Mouse (Mus musculus): ENCODE measurements at regions not wholly inside any gene's neighbourhood (a gene's known extent, or its start where the extent isn't known, plus 50 kb on each side); places are given as distances from the start of the nearest gene placed in this dataset.

GRCm38 (mm10) chr6:50808811-50809668, 154.8 kb upstream of the Npvf start:
- H3K27ac ChIP-seq = peak overlapping the region; percentile 34; the same call in 1 of the 2 replicates
- H3K4me1 ChIP-seq = peaks cover 46% of the 10 kb centered on the region
- 10% methylated on average over 24 of the region's 24 CpGs for WGBS
- H3K9me3 ChIP-seq = no peaks in the 10 kb centered on the region
- H3K36me3 ChIP-seq = no peaks in the 10 kb centered on the region
- H3K27me3 ChIP-seq = peaks cover 60% of the 10 kb centered on the region
- peak; percentile 41; the same call in 1 of the 2 replicates for ATAC-seq (ENCODE audit: low FRiP score, low read depth)
- H3K9ac ChIP-seq = peak overlapping the region; percentile 19; the same call in 1 of the 2 replicates
- H3K4me2 ChIP-seq (replicated peaks) = peak overlapping the region; percentile 53
- peak overlapping the region; percentile 12; the same call in 1 of the 2 replicates for H3K4me3 ChIP-seq

- WGBS = 20% methylated on average over 4 of the region's 4 CpGs
- peaks cover 43% of the 10 kb centered on the region for H3K4me1 ChIP-seq
- H3K27ac ChIP-seq = peak overlapping the region; percentile 22; the same call in 1 of the 2 replicates
- ATAC-seq (ENCODE audit: low FRiP score, low read depth) = no peak
- no peaks in the 10 kb centered on the region for H3K9me3 ChIP-seq
- peaks cover 59% of the 10 kb centered on the region for H3K27me3 ChIP-seq
- no peak overlapping the region for H3K4me3 ChIP-seq
- peak overlapping the region; percentile 53 for H3K4me2 ChIP-seq (replicated peaks)
- H3K36me3 ChIP-seq = no peaks in the 10 kb centered on the region
- no peak overlapping the region for H3K9ac ChIP-seq
These were observed 155.4 kb upstream of the Npvf start for GRCm38 (mm10) chr6:50809669-50809983.

DNA sequence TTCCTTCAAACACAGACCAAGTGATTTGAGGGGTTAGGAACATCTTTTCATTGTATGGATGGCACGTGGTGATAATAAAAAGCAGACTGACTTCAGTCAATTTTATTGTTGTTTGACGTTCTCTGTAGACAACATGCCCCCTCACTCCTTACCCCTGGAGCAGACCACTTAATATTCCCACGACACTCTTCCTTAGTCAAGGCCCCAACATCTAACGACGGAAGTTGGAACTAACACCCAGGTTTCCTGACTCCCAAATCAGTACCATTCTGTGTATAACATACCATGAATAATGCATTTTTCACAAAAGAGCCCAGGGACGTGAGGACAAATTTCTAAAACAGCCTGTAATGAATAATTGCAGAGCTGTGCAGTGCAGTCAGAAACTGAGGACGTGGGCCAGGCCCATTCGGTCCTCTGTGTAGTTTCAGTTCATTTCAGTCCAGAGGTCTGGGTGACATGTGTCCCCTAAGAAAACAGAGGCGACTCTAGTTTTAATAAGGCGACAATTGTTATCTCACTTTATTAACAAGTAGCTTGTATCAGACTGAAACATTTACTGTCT, 160.8 kb upstream of the Npvf start:
- WGBS = 43% methylated on average over 10 of the region's 10 CpGs
- no peak overlapping the region for H3K4me3 ChIP-seq
- no peaks in the 10 kb centered on the region for H3K36me3 ChIP-seq
- H3K9me3 ChIP-seq = no peaks in the 10 kb centered on the region
- peaks cover 44% of the 10 kb centered on the region for H3K27me3 ChIP-seq
- ATAC-seq (ENCODE audit: low FRiP score, low read depth) = no peak
- no peak overlapping the region for H3K27ac ChIP-seq
- peaks cover 36% of the 10 kb centered on the region for H3K4me1 ChIP-seq
- H3K4me2 ChIP-seq (replicated peaks) = no peak overlapping the region
- H3K9ac ChIP-seq = no peak overlapping the region

GRCm38 (mm10) chr6:50815579-50815978, 161.3 kb upstream of the Npvf start:
- peaks cover 42% of the 10 kb centered on the region for H3K4me1 ChIP-seq
- no peak overlapping the region for H3K4me2 ChIP-seq (replicated peaks)
- H3K27me3 ChIP-seq = peaks cover 50% of the 10 kb centered on the region
- 61% methylated on average over 8 of the region's 8 CpGs for WGBS
- no peaks in the 10 kb centered on the region for H3K9me3 ChIP-seq
- ATAC-seq (ENCODE audit: low FRiP score, low read depth) = no peak
- H3K4me3 ChIP-seq = no peak overlapping the region
- no peak overlapping the region for H3K9ac ChIP-seq
- H3K27ac ChIP-seq = no peak overlapping the region
- no peaks in the 10 kb centered on the region for H3K36me3 ChIP-seq

DNA sequence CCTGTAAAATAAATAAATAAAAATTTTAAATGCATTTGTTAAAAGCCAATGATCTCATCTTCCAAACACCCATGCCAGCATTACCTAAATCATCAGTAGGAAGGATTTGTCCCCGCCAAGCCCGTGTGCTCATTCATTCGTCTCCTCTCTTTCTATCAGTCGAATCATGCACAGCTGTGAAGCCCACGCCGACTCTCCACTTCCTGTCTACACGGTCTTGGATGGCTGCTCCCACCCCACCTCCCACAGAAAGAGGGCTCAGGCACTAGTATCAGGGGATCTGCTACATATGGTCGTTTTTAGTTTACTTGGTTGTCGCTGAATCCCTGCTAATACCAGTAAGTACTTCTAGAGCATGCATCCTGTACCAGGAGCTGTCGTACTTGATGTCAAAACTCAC, 163.2 kb upstream of the Npvf start:
- ATAC-seq (ENCODE audit: low FRiP score, low read depth) = no peak
- no peaks in the 10 kb centered on the region for H3K36me3 ChIP-seq
- H3K4me3 ChIP-seq = no peak overlapping the region
- WGBS = 70% methylated on average over 10 of the region's 10 CpGs
- no peak overlapping the region for H3K27ac ChIP-seq
- no peaks in the 10 kb centered on the region for H3K9me3 ChIP-seq
- no peak overlapping the region for H3K4me2 ChIP-seq (replicated peaks)
- H3K4me1 ChIP-seq = peaks cover 53% of the 10 kb centered on the region
- peaks cover 60% of the 10 kb centered on the region for H3K27me3 ChIP-seq
- H3K9ac ChIP-seq = no peak overlapping the region

DNA sequence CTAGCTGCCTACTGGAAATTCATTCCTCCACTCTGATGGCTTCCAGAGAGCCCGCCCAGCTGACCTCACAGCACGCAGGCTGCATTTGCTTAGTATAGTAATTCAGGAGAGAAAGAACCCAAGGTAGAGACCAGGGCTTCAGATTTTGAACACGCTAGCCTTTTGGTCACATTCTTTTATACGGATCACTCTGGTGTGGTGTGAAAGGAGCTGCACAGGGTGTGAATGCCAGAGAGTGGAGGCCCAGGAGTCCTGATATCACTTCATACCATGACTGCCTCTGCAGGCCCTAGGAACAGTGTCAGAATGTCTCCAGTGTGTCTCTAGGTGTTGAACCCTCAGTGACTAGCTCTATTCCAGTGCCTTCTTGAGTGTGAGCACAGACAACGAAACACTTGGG, 164.2 kb upstream of the Npvf start:
- Histone ChIP-seq H3K36me3 (no peaks in the 10 kb centered on the region), H3K27ac (peak overlapping the region; percentile 65; the same call in 1 of the 2 replicates), H3K4me3 (no peak overlapping the region), H3K27me3 (peaks cover 63% of the 10 kb centered on the region), H3K4me1 (peaks cover 59% of the 10 kb centered on the region), H3K9ac (no peak overlapping the region), H3K4me2 (replicated peaks) (no peak overlapping the region), H3K9me3 (no peaks in the 10 kb centered on the region)
- ATAC-seq (ENCODE audit: low FRiP score, low read depth) = no peak
- 77% methylated on average over 5 of the region's 5 CpGs for WGBS

- Histone ChIP-seq H3K9me3 (no peaks in the 10 kb centered on the region), H3K36me3 (no peaks in the 10 kb centered on the region), H3K4me2 (replicated peaks) (no peak overlapping the region; the same call in 1 of the 2 replicates), H3K27ac (peak overlapping the region; percentile 65; the same call in 1 of the 2 replicates), H3K9ac (no peak overlapping the region), H3K4me3 (no peak overlapping the region), H3K27me3 (peaks cover 61% of the 10 kb centered on the region), H3K4me1 (peaks cover 60% of the 10 kb centered on the region)
- 30% methylated on average over 10 of the region's 10 CpGs for WGBS
- peak; percentile 42 for ATAC-seq (ENCODE audit: low FRiP score, low read depth)
These were observed 164.8 kb upstream of the Npvf start for GRCm38 (mm10) chr6:50818891-50819541.

GRCm38 (mm10) chr6:50821401-50822235, 167.4 kb upstream of the Npvf start:
- WGBS = 39% methylated on average over 12 of the region's 12 CpGs
- H3K4me3 ChIP-seq = no peak overlapping the region
- peaks cover 55% of the 10 kb centered on the region for H3K27me3 ChIP-seq
- H3K4me2 ChIP-seq (replicated peaks) = 0 out of 2 replicates have a peak overlapping the region, but pooled peaks have one; percentile 0
- peak; percentile 36 for ATAC-seq (ENCODE audit: low FRiP score, low read depth)
- no peak overlapping the region for H3K9ac ChIP-seq
- no peaks in the 10 kb centered on the region for H3K36me3 ChIP-seq
- H3K9me3 ChIP-seq = no peaks in the 10 kb centered on the region
- peaks cover 56% of the 10 kb centered on the region for H3K4me1 ChIP-seq
- peak overlapping the region; percentile 34; the same call in 1 of the 2 replicates for H3K27ac ChIP-seq

GRCm38 (mm10) chr6:50822236-50823151, 168.3 kb upstream of the Npvf start:
- Histone ChIP-seq H3K9ac (no peak overlapping the region), H3K4me2 (replicated peaks) (0 out of 2 replicates have a peak overlapping the region, but pooled peaks have one; percentile 0), H3K27ac (peak overlapping the region; percentile 16; the same call in 1 of the 2 replicates), H3K36me3 (no peaks in the 10 kb centered on the region), H3K4me1 (peaks cover 56% of the 10 kb centered on the region), H3K27me3 (peaks cover 47% of the 10 kb centered on the region), H3K9me3 (no peaks in the 10 kb centered on the region), H3K4me3 (no peak overlapping the region)
- 27% methylated on average over 18 of the region's 18 CpGs for WGBS
- ATAC-seq (ENCODE audit: low FRiP score, low read depth) = peak; percentile 76

- no peak overlapping the region for H3K4me3 ChIP-seq
- no peak overlapping the region; the same call in 1 of the 2 replicates for H3K27ac ChIP-seq
- peaks cover 6% of the 10 kb centered on the region; the same call in 1 of the 2 replicates for H3K9me3 ChIP-seq
- ATAC-seq (ENCODE audit: low FRiP score, low read depth) = peak; percentile 41; the same call in 1 of the 2 replicates
- peaks cover 55% of the 10 kb centered on the region for H3K4me1 ChIP-seq
- no peak overlapping the region; the same call in 1 of the 2 replicates for H3K4me2 ChIP-seq (replicated peaks)
- 23% methylated on average over 18 of the region's 18 CpGs for WGBS
- peaks cover 44% of the 10 kb centered on the region for H3K27me3 ChIP-seq
- no peaks in the 10 kb centered on the region for H3K36me3 ChIP-seq
- H3K9ac ChIP-seq = no peak overlapping the region
These were observed 169.1 kb upstream of the Npvf start for GRCm38 (mm10) chr6:50823220-50823910.
